Mouse (Mus musculus): ENCODE results near the gene 5730596B20Rik. TPM values are rescaled to one million over a fixed set of nuclear protein-coding genes. Genes with fewer than 3 reads are reported as not detected.

5730596B20Rik gene
- total RNA-seq, 2 experiments from 2014 or later: not detected

GRCm38 (mm10) chr6:52174968-52175751 is 2.1 kb upstream of the 5730596B20Rik start:
- no peak for DNase-seq (ENCODE audit: low spot score in 2 of 2)

GRCm38 (mm10) chr6:52175864-52176263 is 1.4 kb upstream of the 5730596B20Rik start:
- no peak for DNase-seq (ENCODE audit: low spot score in 2 of 2)

DNA sequence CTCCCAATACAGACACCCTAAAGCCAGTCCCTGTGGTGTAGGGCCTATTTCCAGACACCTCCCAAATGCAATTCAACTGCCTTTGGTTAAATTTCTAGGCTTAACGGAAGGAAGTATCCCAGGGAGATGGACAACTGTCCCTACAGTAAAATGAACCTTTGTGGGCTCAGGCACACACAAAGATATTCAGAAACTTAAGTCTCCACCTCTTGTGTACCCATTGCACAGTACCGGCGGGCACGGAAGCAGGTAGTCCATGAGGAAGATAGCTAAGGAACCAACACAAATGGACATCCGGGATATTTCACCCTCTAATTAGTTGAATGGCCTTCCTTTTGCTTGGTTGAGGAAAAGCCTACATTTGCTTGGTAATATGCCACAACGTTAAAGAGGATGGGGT is 907 bp upstream of the 5730596B20Rik start:
- no peak for DNase-seq (ENCODE audit: low spot score in 2 of 2)

GRCm38 (mm10) chr6:52177806-52178205 is 508 bp downstream of the 5730596B20Rik start:
- DNase-seq (ENCODE audit: low spot score in 2 of 2): no peak

DNA sequence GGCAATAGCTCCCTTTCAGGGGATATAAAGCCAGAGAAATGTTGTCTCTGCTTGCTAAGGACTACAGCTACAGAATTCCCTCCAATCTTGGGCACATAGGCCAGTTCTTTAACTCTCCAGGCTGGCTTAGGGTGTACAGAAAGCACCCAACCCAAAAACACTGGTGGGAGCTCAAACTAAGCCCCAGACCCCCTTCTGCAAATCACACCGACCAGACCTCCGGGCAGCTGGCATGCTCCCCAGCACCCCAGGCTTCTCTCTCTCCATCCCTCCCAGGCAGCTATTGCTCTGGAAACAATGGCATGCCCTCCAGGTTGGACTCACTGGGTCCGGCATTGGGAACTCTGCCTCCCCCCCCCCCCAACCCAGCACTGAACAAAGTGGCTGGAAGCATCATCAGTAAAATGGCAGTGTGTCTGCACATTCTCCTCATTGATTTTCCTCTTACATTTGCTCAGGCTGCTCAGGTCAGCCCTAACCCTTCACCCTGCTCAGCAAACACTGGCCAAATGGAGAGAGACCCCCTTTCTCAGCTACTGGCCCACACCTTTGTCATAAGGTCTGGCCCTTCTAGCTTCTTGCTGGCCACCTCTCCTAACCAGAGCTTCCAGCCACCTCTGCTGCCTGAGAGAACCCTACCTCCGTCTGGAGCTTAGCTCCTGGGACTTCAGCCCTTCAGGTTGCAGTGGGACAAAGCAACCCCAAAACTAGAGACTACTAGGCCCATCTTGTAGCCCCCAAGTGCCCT is 1.8 kb downstream of the 5730596B20Rik start:
- no peak for DNase-seq (ENCODE audit: low spot score in 2 of 2)

DNA sequence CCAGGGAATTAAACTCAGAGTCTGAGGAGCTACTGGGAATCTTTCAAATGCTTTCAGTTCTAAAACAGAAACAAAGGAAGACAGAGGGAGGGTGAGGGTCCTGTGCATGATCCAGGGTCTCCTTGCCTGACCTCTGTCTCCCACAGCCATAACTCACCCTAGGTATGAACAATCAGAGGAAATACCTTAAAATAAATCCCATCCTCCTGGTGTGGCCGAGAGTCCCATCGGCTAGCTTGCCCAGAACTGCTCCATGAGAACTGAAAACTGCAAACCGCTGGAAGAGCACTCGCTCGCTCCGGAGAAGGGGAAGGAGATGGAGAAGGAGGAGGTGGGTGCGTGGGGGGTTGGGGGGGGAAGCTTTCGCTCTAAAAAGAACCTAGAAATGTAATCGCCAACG is 2.4 kb downstream of the 5730596B20Rik start:
- no peak for DNase-seq (ENCODE audit: low spot score in 2 of 2)

DNA sequence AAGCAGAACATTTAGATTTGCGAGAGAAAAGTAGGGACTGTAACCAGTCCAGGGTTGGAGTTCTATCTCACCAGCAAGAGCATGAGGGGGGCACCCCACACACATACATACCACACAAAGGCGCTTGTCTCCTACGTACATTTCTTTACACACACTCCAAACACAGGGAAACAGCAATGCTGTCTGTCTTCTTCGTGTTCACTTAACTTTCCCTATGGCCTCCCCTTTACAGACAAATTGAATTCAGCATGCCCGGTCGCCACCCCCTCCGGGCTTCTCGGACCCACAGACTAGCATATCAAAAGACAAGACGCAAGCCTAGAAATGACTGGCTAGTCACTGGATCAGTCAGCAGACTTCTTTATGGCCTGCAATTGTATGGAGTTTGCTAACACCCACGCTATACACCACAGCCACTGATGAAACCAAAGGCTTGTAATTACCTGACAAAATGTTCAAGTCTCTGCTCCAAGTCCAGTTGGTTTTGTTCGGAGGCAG is 3.0 kb downstream of the 5730596B20Rik start:
- no peak for DNase-seq (ENCODE audit: low spot score in 2 of 2)

- no peak for DNase-seq (ENCODE audit: low spot score in 2 of 2)
Measured at GRCm38 (mm10) chr6:52180726-52181125, 3.4 kb downstream of the 5730596B20Rik start.

DNA sequence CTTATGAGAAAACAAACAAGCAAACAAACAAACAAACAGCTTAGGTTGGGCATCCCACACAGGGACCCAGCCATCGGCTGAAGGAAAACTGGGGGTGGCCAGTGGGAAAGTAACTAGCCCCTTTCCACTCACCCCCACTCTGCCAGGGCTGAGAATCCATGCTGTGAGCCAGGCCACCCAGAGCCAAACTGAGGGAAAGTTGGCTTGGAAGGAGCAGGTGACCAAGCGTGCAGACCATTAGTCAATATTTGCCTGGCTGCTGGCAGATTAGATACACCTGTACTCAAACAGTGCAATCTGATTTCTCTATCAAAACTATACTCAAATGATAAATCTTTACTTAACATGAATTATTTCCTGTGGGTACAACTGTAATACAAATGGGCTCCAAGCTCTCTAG is 4.7 kb downstream of the 5730596B20Rik start:
- DNase-seq (ENCODE audit: low spot score in 2 of 2): no peak

DNA sequence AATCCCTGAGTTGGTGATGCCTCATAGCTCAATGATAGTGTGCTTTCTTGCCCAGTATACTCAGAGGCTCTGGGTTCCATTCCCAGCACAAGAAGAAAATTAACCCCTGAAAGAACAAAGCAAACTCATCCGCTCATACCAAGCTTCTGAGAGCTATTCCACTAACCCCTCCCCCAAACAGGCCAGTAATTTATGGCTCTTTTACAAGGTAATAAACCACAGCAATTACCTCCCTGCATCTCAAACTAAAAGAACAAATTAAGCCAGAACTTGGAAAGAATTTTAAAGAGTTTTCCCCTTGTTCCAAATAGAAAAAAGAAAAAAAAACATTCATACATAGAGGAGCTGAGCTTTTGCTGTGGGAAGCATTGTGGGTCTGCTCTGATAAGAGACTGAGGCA is 5.5 kb downstream of the 5730596B20Rik start:
- DNase-seq (ENCODE audit: low spot score in 2 of 2): no peak

DNA sequence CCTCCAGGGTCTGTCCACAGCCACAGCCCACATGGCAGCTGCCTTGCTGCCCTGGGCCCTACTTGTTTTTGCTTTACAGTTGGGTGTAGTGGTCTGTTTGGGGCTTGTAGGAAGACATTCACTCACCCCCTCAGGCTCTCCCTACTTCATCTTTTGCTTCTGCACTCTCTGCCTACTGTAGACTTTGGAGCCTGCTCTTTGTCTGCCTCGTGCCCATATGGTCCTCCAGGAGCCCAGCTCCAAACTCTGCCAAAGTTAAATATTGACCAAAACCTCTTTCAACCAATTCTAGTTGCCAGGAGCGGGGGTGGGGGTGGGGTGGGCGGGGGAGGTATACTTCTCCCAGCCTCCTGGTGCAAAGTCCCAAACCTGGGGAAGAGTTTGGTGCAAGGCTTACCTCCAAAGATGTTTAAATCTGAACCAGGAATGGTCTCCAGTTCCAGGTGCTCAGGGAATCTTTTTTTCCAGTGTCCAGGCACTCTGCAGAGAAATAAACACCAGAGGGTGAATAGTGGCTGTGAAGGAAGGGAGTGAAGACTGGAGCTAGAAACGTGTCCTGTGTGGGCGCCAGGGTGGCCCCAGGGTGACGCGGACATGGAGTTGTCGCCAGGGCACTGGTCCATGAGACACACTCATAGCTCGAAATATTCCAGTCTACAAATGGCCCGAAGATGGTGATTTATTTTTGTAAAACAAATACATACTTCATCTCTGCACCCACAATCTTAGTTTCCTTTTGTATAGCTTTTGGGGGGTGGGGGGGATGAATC is 6.2 kb downstream of the 5730596B20Rik start:
- DNase-seq (ENCODE audit: low spot score in 2 of 2): no peak

GRCm38 (mm10) chr6:52184668-52185067 is 7.4 kb downstream of the 5730596B20Rik start:
- DNase-seq (ENCODE audit: low spot score in 2 of 2): no peak

DNA sequence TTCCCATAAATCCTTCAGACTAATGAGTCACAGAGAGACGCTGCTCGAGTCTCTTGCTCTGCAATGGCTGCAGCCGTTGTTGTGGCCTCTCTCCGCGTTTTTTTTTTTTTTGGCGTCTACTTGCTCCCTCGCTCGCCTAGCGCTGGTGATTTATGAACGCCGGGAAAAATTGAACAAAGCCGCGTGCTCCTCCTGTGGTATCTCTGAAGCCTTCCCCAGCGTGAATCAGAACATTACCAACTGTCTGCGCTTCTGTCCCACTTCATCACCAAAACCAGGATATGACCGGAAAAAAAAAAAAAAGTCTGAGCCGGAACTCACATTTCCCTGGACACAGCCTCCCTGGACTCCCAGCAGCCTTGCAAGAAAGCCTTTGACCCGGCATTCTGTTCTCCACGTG is 7.9 kb downstream of the 5730596B20Rik start:
- DNase-seq (ENCODE audit: low spot score in 2 of 2): no peak

DNA sequence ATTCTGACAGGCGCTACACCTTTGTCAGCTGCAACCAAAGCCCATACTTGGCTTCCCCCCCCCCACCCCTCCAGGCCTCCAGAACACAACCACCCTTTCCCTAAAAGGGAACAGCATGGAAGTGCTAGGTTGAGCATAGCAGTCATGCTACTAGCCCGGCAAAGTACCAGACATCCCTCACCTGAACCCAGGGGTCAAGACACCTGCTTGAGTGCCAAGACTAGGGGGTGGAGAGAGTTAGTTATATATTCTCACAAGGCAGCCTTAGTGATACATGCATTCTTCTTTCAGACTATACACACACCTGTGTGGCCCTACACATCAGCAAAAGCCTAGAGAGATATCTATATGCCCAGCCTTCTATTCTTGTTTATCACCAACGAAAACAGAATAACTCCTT is 8.5 kb downstream of the 5730596B20Rik start:
- DNase-seq (ENCODE audit: low spot score in 2 of 2): no peak

DNA sequence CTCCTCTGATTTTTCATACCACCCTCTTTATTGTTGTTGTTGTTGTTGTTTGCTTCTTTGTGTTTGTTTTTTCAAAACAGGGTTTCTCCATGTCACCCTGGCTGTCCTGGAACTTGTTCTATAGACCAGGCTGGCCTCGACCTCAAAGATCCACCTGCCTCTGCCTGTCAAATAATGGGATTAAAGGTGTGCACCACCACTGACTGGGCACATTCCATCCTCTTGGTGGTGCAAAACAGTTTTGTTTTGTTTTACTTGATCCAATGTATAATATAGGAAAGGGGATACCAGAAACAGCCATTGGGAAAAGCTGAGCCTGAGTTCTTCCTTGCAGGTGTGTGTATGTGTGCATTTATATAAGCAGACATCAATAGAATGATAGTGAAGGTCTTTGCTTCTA is 9.2 kb downstream of the 5730596B20Rik start:
- no peak for DNase-seq (ENCODE audit: low spot score in 2 of 2)

DNA sequence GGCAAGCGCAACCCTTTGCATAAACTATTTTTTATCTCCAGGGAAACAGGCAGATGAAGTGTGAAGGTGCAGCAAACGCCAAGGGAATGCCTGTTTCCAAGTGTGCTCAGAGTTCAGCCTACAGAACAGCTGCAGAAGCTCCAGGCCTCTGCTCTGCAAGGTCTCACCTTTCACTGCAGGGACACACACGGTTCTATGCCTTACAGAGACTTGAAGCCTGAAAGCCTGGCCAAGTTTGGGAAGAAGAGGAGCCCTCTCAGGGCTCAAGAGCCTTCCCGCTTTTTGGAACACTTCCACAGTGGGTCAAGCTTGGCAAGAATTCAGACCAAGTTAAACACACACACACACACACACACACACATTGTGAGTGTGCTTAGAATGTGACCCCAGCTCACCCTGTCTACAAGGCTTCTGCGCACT is 11.9 kb downstream of the 5730596B20Rik start:
- no peak for DNase-seq (ENCODE audit: low spot score in 2 of 2)

DNA sequence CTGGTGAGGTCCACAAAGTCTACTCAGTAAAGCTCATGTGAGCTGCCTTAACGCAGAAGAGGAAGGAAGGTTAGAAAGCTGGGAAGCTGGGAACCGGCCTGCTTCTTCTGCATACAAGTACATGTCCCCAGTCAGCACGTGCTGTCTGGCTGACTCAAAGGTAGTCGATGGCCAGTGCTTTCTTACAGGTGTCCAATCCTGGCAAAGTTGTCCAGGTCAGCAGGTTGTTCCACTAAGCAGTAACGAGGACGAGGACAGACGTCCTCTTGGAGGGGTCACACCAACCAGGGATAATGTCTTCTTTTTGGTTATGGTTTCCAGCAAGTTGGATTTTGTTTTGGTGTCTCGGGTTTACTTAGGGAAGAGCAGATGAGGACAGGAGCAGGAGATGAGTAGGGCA is 12.6 kb downstream of the 5730596B20Rik start:
- no peak for DNase-seq (ENCODE audit: low spot score in 2 of 2)

DNA sequence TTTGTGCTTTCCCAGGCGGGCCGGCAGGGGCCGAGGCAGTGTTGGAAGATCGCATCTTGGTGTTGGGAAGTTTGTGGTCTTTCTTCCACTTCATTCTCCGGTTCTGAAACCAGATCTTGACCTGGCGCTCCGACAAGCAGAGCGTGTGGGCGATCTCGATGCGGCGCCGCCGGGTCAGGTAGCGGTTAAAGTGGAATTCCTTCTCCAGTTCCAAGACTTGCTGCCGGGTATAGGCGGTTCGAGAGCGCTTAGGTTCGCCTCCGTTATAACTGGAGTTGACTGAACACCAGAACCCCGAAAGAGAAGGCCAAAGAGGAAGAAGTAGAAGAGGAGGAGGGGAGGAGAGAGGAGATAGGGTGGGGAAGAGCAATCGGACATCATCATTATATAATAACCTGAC is 13.1 kb downstream of the 5730596B20Rik start:
- DNase-seq (ENCODE audit: low spot score in 2 of 2): no peak

GRCm38 (mm10) chr6:52190906-52191810 is 13.9 kb downstream of the 5730596B20Rik start, which contains the start of gene Hoxa4:
Gene Hoxa4, minus strand, starts transcription at chr6:52191753.
- no peak for DNase-seq (ENCODE audit: low spot score in 2 of 2)

GRCm38 (mm10) chr6:52191860-52192550 is 14.7 kb downstream of the 5730596B20Rik start:
- no peak for DNase-seq (ENCODE audit: low spot score in 2 of 2)
